24 mouse cellular contexts compared by ENCODE assay signal in the genomic region with DNA sequence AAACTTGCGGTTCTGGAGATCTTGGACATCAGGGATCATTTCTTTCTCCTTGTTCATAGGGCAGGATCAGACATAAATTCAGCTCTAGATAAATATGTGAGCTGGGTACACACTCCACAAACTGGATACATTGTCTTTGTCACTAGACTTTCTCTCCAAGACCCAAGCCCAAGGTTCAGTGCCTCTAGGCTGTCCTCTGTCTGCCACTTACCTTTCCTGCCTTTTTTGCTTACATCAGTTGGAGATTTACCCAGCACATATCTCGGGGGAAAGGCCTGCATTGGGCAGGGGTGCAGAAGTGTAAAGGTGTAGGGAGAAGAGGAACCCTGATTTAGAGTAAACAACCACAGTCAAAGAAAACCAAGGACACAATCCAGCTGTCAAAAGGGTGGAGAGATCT. TPM values are rescaled to one million over a fixed set of nuclear protein-coding genes. Genes with fewer than 3 reads are reported as not detected.
A peak's percentile ranks its signal among the peaks of the same experiment; 100 is the strongest.
DNase-seq lines count a peak whose midpoint lies in the region; ATAC-seq and TF ChIP-seq lines count a peak whose summit lies in the region.
"Had no signal": no experiment of that assay in that cellular context is flagged by ENCODE, and none has a peak within 500 bp of the region (broad histone marks: within the 10 kb centered on the region; RNA-seq: fewer than 3 reads in every experiment).

No protein-coding gene starts in this region.

- H3K4me1 ChIP-seq in forebrain, embryonic 15.5 days = peaks cover 19% of the 10 kb centered on the region
- H3K4me1 ChIP-seq in forebrain, embryonic 14.5 days (ENCODE audit: control insufficient read depth, insufficient read depth, low read length) = peaks cover 5% of the 10 kb centered on the region; the same call in 1 of the 2 replicates
- H3K4me1 ChIP-seq in kidney, embryonic 16.5 days (ENCODE audit: insufficient read depth, low read length) = peaks cover 18% of the 10 kb centered on the region
- peaks cover 21% of the 10 kb centered on the region for H3K4me1 ChIP-seq in kidney, embryonic 15.5 days
- peaks cover 13% of the 10 kb centered on the region for H3K4me1 ChIP-seq in hindbrain, embryonic 13.5 days (replicated peaks)
- H3K4me1 ChIP-seq in midbrain, postnatal 0 days (ENCODE audit: insufficient read depth, low read length) = 0 out of 2 replicates have a peak, but pooled peaks cover 4% of the 10 kb centered on the region
- H3K4me1 ChIP-seq in liver, postnatal 0 days (ENCODE audit: insufficient read depth) = peaks cover 8% of the 10 kb centered on the region; the same call in 1 of the 2 replicates

- no peak overlapping the region for H3K9ac ChIP-seq in forebrain, embryonic 15.5 days (replicated peaks)
- no peak overlapping the region for H3K9ac ChIP-seq in forebrain, embryonic 14.5 days (ENCODE audit: low read length)
- no peak overlapping the region for H3K9ac ChIP-seq in kidney, embryonic 16.5 days (replicated peaks; ENCODE audit: low read length)
- no peak overlapping the region for H3K9ac ChIP-seq in kidney, embryonic 15.5 days
- peak overlapping the region; percentile 51; the same call in 1 of the 2 replicates for H3K9ac ChIP-seq in hindbrain, embryonic 13.5 days
- H3K9ac ChIP-seq in midbrain, postnatal 0 days (replicated peaks; ENCODE audit: low read length, poor library complexity, severe bottlenecking) = no peak overlapping the region
- H3K9ac ChIP-seq in liver, postnatal 0 days (replicated peaks) = no peak overlapping the region
- H3K9ac ChIP-seq: heart, embryonic 13.5 days; intestine, embryonic 15.5 days; limb, embryonic 13.5 days; liver, embryonic 13.5 days; lung, embryonic 15.5 days had no signal

- H3K4me2 ChIP-seq in forebrain, embryonic 15.5 days (replicated peaks) = no peak overlapping the region
- no peak overlapping the region for H3K4me2 ChIP-seq in forebrain, embryonic 14.5 days (ENCODE audit: low read length)
- H3K4me2 ChIP-seq in kidney, embryonic 16.5 days (replicated peaks; ENCODE audit: low read depth, low read length) = no peak overlapping the region
- no peak overlapping the region for H3K4me2 ChIP-seq in kidney, embryonic 15.5 days
- peak overlapping the region; percentile 15; the same call in 1 of the 2 replicates for H3K4me2 ChIP-seq in hindbrain, embryonic 13.5 days
- H3K4me2 ChIP-seq in midbrain, postnatal 0 days (ENCODE audit: low read depth, low read length, poor library complexity, severe bottlenecking) = no peak overlapping the region
- no peak overlapping the region for H3K4me2 ChIP-seq in liver, postnatal 0 days (ENCODE audit: low read depth, low read length)
- H3K4me2 ChIP-seq: intestine, embryonic 15.5 days; liver, embryonic 13.5 days; lung, embryonic 15.5 days had no signal

- TF ChIP-seq EP300 in liver, postnatal 0 days (IDR thresholded peaks at IDR 0.05; ENCODE audit: low read depth) = no peak

- DNase-seq in forebrain, embryonic 14.5 days (ENCODE audit: low spot score) = no peak
- DNase-seq in midbrain, postnatal 0 days (ENCODE audit: low spot score) = no peak
- DNase-seq in ovary, adult 18-20 months (ENCODE audit: low spot score) = no peak
- no peak for DNase-seq in liver, postnatal 0 days
- DNase-seq: adrenal gland, postnatal 25 days; cerebellum, adult 11-12 months; cerebellum, postnatal 14 days; gastrocnemius, adult 2 months; heart, adult 18-20 months; heart, postnatal 36 days; layer of hippocampus, postnatal 36 days; liver, embryonic 13.5 days had no signal

- ATAC-seq in forebrain, embryonic 15.5 days (replicated peaks) = no peak
- no peak for ATAC-seq in forebrain, embryonic 14.5 days
- ATAC-seq in kidney, embryonic 16.5 days (ENCODE audit: low FRiP score, low TSS enrichment) = no peak
- ATAC-seq in kidney, embryonic 15.5 days (replicated peaks; ENCODE audit: low FRiP score) = no peak
- ATAC-seq in hindbrain, embryonic 13.5 days (ENCODE audit: low FRiP score) = no peak
- no peak for ATAC-seq in midbrain, postnatal 0 days (ENCODE audit: low FRiP score)
- ATAC-seq in liver, postnatal 0 days = no peak
- ATAC-seq: intestine, embryonic 15.5 days had no signal

- no peaks in the 10 kb centered on the region for H3K36me3 ChIP-seq in forebrain, embryonic 15.5 days
- H3K36me3 ChIP-seq in forebrain, embryonic 14.5 days (ENCODE audit: control insufficient read depth, insufficient read depth, low read length) = no peaks in the 10 kb centered on the region
- H3K36me3 ChIP-seq in kidney, embryonic 16.5 days (ENCODE audit: insufficient read depth, low read length) = no peaks in the 10 kb centered on the region
- no peaks in the 10 kb centered on the region for H3K36me3 ChIP-seq in kidney, embryonic 15.5 days
- no peaks in the 10 kb centered on the region for H3K36me3 ChIP-seq in hindbrain, embryonic 13.5 days
- no peaks in the 10 kb centered on the region for H3K36me3 ChIP-seq in midbrain, postnatal 0 days (ENCODE audit: insufficient read depth, low read length)
- H3K36me3 ChIP-seq in liver, postnatal 0 days (replicated peaks; ENCODE audit: insufficient read depth, low read length) = no peaks in the 10 kb centered on the region
- H3K36me3 ChIP-seq: G1E; heart, embryonic 13.5 days; intestine, embryonic 15.5 days; limb, embryonic 13.5 days; liver, embryonic 13.5 days; lung, embryonic 15.5 days had no signal

- H3K4me3 ChIP-seq in forebrain, embryonic 15.5 days = peak overlapping the region; percentile 46
- no peak overlapping the region; the same call in 1 of the 2 replicates for H3K4me3 ChIP-seq in forebrain, embryonic 14.5 days (ENCODE audit: low read depth, low read length)
- H3K4me3 ChIP-seq in kidney, embryonic 16.5 days (ENCODE audit: low read length) = 0 out of 2 replicates have a peak overlapping the region, but pooled peaks have one; percentile 61
- H3K4me3 ChIP-seq in kidney, embryonic 15.5 days (replicated peaks) = no peak overlapping the region
- peak overlapping the region; percentile 47 for H3K4me3 ChIP-seq in hindbrain, embryonic 13.5 days
- peak overlapping the region; percentile 11; the same call in 1 of the 2 replicates for H3K4me3 ChIP-seq in midbrain, postnatal 0 days (ENCODE audit: low read depth, low read length)
- no peak overlapping the region for H3K4me3 ChIP-seq in liver, postnatal 0 days (ENCODE audit: low read depth, low read length)
- H3K4me3 ChIP-seq: gastrocnemius, adult 2 months; intestine, embryonic 15.5 days; layer of hippocampus, adult 2 months; limb, embryonic 13.5 days; liver, embryonic 13.5 days; lung, embryonic 15.5 days had no signal

- 26% methylated on average over 2 of the region's 2 CpGs for WGBS in forebrain, embryonic 15.5 days
- WGBS in forebrain, embryonic 14.5 days = 35% methylated on average over 2 of the region's 2 CpGs
- 24% methylated on average over 2 of the region's 2 CpGs for WGBS in kidney, embryonic 16.5 days
- 11% methylated on average over 2 of the region's 2 CpGs for WGBS in kidney, embryonic 15.5 days
- 12% methylated on average over 2 of the region's 2 CpGs for WGBS in hindbrain, embryonic 13.5 days
- 36% methylated on average over 2 of the region's 2 CpGs for WGBS in midbrain, postnatal 0 days
- WGBS in liver, postnatal 0 days (ENCODE audit: insufficient replicate concordance) = 21% methylated on average over 2 of the region's 2 CpGs

- H3K27ac ChIP-seq in forebrain, embryonic 15.5 days (replicated peaks) = no peak overlapping the region
- H3K27ac ChIP-seq in forebrain, embryonic 14.5 days (ENCODE audit: low read depth, low read length) = no peak overlapping the region
- no peak overlapping the region for H3K27ac ChIP-seq in kidney, embryonic 16.5 days (ENCODE audit: low read length)
- H3K27ac ChIP-seq in kidney, embryonic 15.5 days = no peak overlapping the region
- 0 out of 2 replicates have a peak overlapping the region, but pooled peaks have one; percentile 24 for H3K27ac ChIP-seq in hindbrain, embryonic 13.5 days
- H3K27ac ChIP-seq in midbrain, postnatal 0 days (ENCODE audit: low read depth, low read length) = no peak overlapping the region
- H3K27ac ChIP-seq in liver, postnatal 0 days (ENCODE audit: low read depth) = no peak overlapping the region
- H3K27ac ChIP-seq: gastrocnemius, adult 2 months; heart, embryonic 13.5 days; intestine, embryonic 15.5 days; kidney, postnatal 0 days; layer of hippocampus, adult 2 months; limb, embryonic 13.5 days; liver, embryonic 13.5 days; lung, embryonic 15.5 days; macrophage had no signal

- no peak for TF ChIP-seq CTCF in midbrain, postnatal 0 days (IDR thresholded peaks at IDR 0.05)
- TF ChIP-seq CTCF in liver, postnatal 0 days (IDR thresholded peaks at IDR 0.05; ENCODE audit: low read depth) = no peak

- H3K9me3 ChIP-seq in forebrain, embryonic 15.5 days = no peaks in the 10 kb centered on the region
- H3K9me3 ChIP-seq in forebrain, embryonic 14.5 days (replicated peaks; ENCODE audit: control insufficient read depth, low read length) = no peaks in the 10 kb centered on the region
- no peaks in the 10 kb centered on the region for H3K9me3 ChIP-seq in kidney, embryonic 16.5 days (ENCODE audit: low read length)
- no peaks in the 10 kb centered on the region for H3K9me3 ChIP-seq in kidney, embryonic 15.5 days (replicated peaks)
- H3K9me3 ChIP-seq in hindbrain, embryonic 13.5 days = no peaks in the 10 kb centered on the region
- H3K9me3 ChIP-seq in midbrain, postnatal 0 days (ENCODE audit: low read length) = no peaks in the 10 kb centered on the region
- no peaks in the 10 kb centered on the region for H3K9me3 ChIP-seq in liver, postnatal 0 days (ENCODE audit: low read length)
- H3K9me3 ChIP-seq: G1E; heart, embryonic 13.5 days; intestine, embryonic 15.5 days; limb, embryonic 13.5 days; liver, embryonic 13.5 days; lung, embryonic 15.5 days had no signal

- peaks cover 40% of the 10 kb centered on the region for H3K27me3 ChIP-seq in forebrain, embryonic 15.5 days
- H3K27me3 ChIP-seq in forebrain, embryonic 14.5 days (replicated peaks; ENCODE audit: control insufficient read depth, insufficient read depth, low read length) = peaks cover 44% of the 10 kb centered on the region
- H3K27me3 ChIP-seq in kidney, embryonic 16.5 days (ENCODE audit: insufficient read depth, low read length) = peaks cover 62% of the 10 kb centered on the region
- H3K27me3 ChIP-seq in kidney, embryonic 15.5 days = peaks cover 77% of the 10 kb centered on the region
- peaks cover 63% of the 10 kb centered on the region for H3K27me3 ChIP-seq in hindbrain, embryonic 13.5 days
- H3K27me3 ChIP-seq in midbrain, postnatal 0 days (ENCODE audit: insufficient read depth, low read length) = peaks cover 15% of the 10 kb centered on the region
- H3K27me3 ChIP-seq in liver, postnatal 0 days (ENCODE audit: insufficient read depth, low read length) = peaks cover 61% of the 10 kb centered on the region

RNA-seq across cellular contexts. Expression of a gene that starts 1.3 kb away (rescaled TPM):
- 117 and 127 TPM in 2 replicates for polyA plus RNA-seq in forebrain, embryonic 15.5 days (2015; fragmentation: Nextera tagmentation; extraction: Ambion mirVana)
- polyA plus RNA-seq in forebrain, embryonic 14.5 days (2014; fragmentation: Nextera tagmentation; extraction: Ambion mirVana) = 107 and 115 TPM in 2 replicates
- 25.4 and 40.7 TPM in 2 replicates for polyA plus RNA-seq in kidney, embryonic 16.5 days (2015; fragmentation: Nextera tagmentation; extraction: Ambion mirVana)
- polyA plus RNA-seq in kidney, embryonic 15.5 days (2015; fragmentation: Nextera tagmentation; extraction: Ambion mirVana) = 27.9 and 75.2 TPM in 2 replicates
- polyA plus RNA-seq in hindbrain, embryonic 13.5 days (2015; fragmentation: Nextera tagmentation; extraction: Ambion mirVana) = 287 and 371 TPM in 2 replicates
- total RNA-seq in midbrain, postnatal 0 days (2014; rRNA removed) = 93.2 and 131 TPM in 2 replicates
- polyA plus RNA-seq in midbrain, postnatal 0 days (2015; fragmentation: Nextera tagmentation; extraction: Ambion mirVana) = 130 and 133 TPM in 2 replicates
- 0.27 and 0.48 TPM in 2 replicates for polyA plus RNA-seq in liver, postnatal 0 days (2015; fragmentation: Nextera tagmentation; extraction: Ambion mirVana)
- total RNA-seq: G1E; gastrocnemius, adult 2 months; heart, adult 18-20 months had no signal

Comparison
In these comparisons a context has a peak if more than half of its experiments do, and no peak if none do; other contexts are left out.
1. H3K4me3 ChIP-seq: peak in forebrain, embryonic 15.5 days (single experiment), kidney, embryonic 16.5 days (single experiment), hindbrain, embryonic 13.5 days (single experiment) and midbrain, postnatal 0 days (single experiment); none in forebrain, embryonic 14.5 days (single experiment), kidney, embryonic 15.5 days (single experiment) and liver, postnatal 0 days (single experiment).
2. RNA of a gene that starts 1.3 kb away (polyA plus RNA-seq): 287 to 371 TPM in hindbrain, embryonic 13.5 days, 130 to 133 TPM in midbrain, postnatal 0 days, 117 to 127 TPM in forebrain, embryonic 15.5 days, 107 to 115 TPM in forebrain, embryonic 14.5 days, 27.9 to 75.2 TPM in kidney, embryonic 15.5 days and 25.4 to 40.7 TPM in kidney, embryonic 16.5 days; 0.27 to 0.48 TPM in liver, postnatal 0 days; every median in the first group is over 10 times any median in the second.